Mouse (Mus musculus) kidney, postnatal 0 days (tissue): Measurements from ENCODE around the gene Tceanc2. TPM values are rescaled to one million over a fixed set of nuclear protein-coding genes. Genes with fewer than 3 reads are reported as not detected.

Source experiments
- ATAC-seq: fragments of 200-750 bp; cut with Nextera tagmentation; replicated peaks from 2 replicates; pipeline ENCODE4 v1.8.0; 2017; ENCODE audit warnings: low read depth, moderate number of reproducible peaks, moderate TSS enrichment, moderate library complexity; ENCODE audit not compliant: low FRiP score
- DNase-seq: peaks from one replicate; pipeline ENCODE4 v3.0.0-alpha.2; 2016; ENCODE audit warnings: low spot score
- H3K27ac ChIP-seq: fragments of 300-500 bp; sonication (generic); 2 replicates; pipeline ENCODE4 v1.5.1; 2014; ENCODE audit warnings: mild to moderate bottlenecking
- H3K27me3 ChIP-seq: fragments of 300-500 bp; sonication (generic); 2 replicates; pipeline ENCODE4 v1.6.1; 2014; ENCODE audit warnings: low read length, mixed read lengths; ENCODE audit not compliant: insufficient read depth
- H3K36me3 ChIP-seq: fragments of 300-500 bp; sonication (generic); 2 replicates; pipeline ENCODE4 v1.6.1; 2014; ENCODE audit warnings: low read length, mixed read lengths; ENCODE audit not compliant: insufficient read depth
- H3K4me1 ChIP-seq: fragments of 300-500 bp; sonication (generic); replicated peaks from 2 replicates; pipeline ENCODE4 v1.6.1; 2014; ENCODE audit warnings: antibody characterized with exemption, low read length, mixed read lengths; ENCODE audit not compliant: insufficient read depth
- H3K4me2 ChIP-seq: fragments of 300-500 bp; sonication (generic); 2 replicates; pipeline ENCODE4 v1.6.1; 2014; ENCODE audit warnings: mild to moderate bottlenecking, low read length, moderate library complexity, mixed read lengths
- H3K4me3 ChIP-seq: fragments of 300-500 bp; sonication (generic); replicated peaks from 2 replicates; pipeline ENCODE4 v1.5.1; 2014; ENCODE audit warnings: low read depth, low read length
- H3K9ac ChIP-seq: fragments of 300-500 bp; sonication (generic); 2 replicates; pipeline ENCODE4 v1.6.1; 2014; ENCODE audit warnings: low read depth, low read length
- H3K9me3 ChIP-seq: fragments of 300-500 bp; sonication (generic); replicated peaks from 2 replicates; pipeline ENCODE4 v1.6.1; 2016; ENCODE audit warnings: low read length, inconsistent platforms, mixed read lengths
- CTCF ChIP-seq: IDR thresholded peaks from 2 replicates; pipeline ENCODE4 v1.5.1; 2016; ENCODE audit warnings: antibody characterized with exemption, low read depth, mild to moderate bottlenecking, moderate library complexity
- WGBS: fragments of 180-500 bp; shearing (Covaris S2); extraction: QIAGEN DNeasy Blood & Tissue Kit; methylation state at CpG from one replicate; pipeline ENCODE4 v1.1.7; 2014; 5-methylcytosine and 5-hydroxymethylcytosine counted together
- polyA plus RNA-seq: library from polyadenylated mRNA; unstranded; fragments of >200 nt; fragmentation: Nextera tagmentation; extraction: Ambion mirVana; gene quantifications from 2 replicates; pipeline ENCODE4 v1.2.1, GENCODE M21; 2015

The Tceanc2 gene
- polyA plus RNA-seq, 1 experiment from 2014 or later = 37.4 TPM

DNA sequence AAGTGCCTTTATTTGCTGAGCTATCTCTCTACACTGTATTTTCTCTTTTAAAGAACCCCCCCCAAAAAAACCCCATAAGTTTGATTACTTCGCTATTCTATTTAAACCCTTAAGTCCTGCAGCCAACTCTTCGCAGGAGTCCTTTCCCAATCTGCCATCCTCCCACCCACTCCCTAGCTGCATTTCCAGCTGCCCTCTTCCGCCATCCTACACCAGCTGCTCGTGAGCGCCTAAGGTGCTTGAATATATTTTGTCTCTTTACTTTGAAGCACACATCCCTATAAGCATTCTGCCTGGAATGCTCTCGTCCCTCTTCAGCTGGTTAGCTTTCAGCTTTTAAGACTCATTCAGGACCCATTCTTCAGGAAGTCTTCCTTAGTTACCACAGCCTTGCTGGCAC, 27.9 kb downstream of the Tceanc2 start:
- no peaks in the 10 kb centered on the region for H3K9me3 ChIP-seq
- H3K4me1 ChIP-seq = no peaks in the 10 kb centered on the region
- H3K4me2 ChIP-seq = no peak overlapping the region
- ATAC-seq (no peak), DNase-seq (no peak)
- no peak for TF ChIP-seq CTCF
- no peaks in the 10 kb centered on the region for H3K27me3 ChIP-seq
- no peak overlapping the region for H3K4me3 ChIP-seq
- WGBS = 82% methylated on average over 6 of the region's 6 CpGs
- no peak overlapping the region for H3K27ac ChIP-seq
- no peak overlapping the region for H3K9ac ChIP-seq
- H3K36me3 ChIP-seq = peaks cover 6% of the 10 kb centered on the region

DNA sequence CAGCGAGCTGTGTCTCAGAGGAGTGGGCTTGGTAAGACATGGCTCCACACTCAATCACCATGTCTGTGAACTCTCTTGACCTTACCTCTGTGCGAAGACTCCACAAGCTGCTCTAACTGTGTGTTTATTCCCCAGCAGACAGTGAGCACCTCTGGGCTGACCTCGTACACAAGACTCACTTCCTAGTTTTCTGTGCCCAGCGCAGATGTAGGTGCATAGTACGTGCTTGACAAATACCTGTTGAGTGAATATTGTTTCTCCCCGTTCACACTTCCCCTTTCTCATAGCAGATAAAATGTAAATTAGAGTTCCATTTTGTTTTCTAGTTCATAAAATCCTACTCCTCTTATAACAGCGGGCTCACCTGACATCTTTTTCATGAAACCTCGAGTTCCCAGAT, 35.4 kb downstream of the Tceanc2 start:
- 92% methylated on average over 8 of the region's 8 CpGs for WGBS
- no peak overlapping the region for H3K27ac ChIP-seq
- DNase-seq = no peak
- H3K9me3 ChIP-seq = no peaks in the 10 kb centered on the region
- no peak overlapping the region for H3K4me3 ChIP-seq
- H3K4me1 ChIP-seq = peaks cover 16% of the 10 kb centered on the region
- H3K4me2 ChIP-seq = no peak overlapping the region
- no peak overlapping the region for H3K9ac ChIP-seq
- ATAC-seq = no peak
- peaks cover 5% of the 10 kb centered on the region for H3K36me3 ChIP-seq
- no peaks in the 10 kb centered on the region for H3K27me3 ChIP-seq
- no peak for TF ChIP-seq CTCF

DNA sequence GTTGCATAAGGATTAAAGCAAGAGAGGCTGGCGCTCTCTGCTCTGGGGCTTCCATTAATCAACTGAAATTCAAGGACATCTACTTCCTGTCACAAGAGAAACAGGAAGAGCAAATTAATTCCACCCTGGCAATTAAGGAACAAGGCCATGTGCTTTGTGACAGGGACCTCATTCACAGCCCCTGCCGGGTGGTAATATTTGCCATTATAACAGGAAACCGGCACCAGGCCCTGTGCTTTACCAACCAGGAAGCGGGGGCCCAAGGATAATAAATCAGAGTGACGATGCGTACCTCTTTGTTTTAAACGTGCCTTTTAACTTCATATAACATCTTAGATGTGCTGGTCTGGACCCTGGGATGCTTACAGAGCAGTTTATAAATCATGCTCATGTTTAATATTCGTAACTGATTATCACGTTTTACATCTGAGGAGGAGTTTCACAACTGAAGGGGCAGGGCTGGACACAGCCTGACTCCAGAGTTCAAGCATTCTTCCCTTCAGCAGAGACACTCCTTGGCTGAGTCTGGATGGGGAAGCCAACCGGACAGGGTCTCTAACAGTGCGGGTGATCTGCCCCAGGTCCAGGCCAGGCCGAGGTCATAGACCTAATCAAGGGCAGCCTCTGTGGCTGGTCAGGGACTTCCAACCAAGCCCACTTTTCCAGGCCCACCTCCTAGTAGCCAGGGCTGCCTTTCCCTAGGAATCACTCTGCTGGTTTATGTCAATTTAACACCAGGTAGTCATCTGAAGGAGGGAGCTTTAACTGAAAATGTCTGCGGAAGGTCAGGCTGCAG, 38.9 kb downstream of the Tceanc2 start:
- DNase-seq = peak; percentile 74

DNA sequence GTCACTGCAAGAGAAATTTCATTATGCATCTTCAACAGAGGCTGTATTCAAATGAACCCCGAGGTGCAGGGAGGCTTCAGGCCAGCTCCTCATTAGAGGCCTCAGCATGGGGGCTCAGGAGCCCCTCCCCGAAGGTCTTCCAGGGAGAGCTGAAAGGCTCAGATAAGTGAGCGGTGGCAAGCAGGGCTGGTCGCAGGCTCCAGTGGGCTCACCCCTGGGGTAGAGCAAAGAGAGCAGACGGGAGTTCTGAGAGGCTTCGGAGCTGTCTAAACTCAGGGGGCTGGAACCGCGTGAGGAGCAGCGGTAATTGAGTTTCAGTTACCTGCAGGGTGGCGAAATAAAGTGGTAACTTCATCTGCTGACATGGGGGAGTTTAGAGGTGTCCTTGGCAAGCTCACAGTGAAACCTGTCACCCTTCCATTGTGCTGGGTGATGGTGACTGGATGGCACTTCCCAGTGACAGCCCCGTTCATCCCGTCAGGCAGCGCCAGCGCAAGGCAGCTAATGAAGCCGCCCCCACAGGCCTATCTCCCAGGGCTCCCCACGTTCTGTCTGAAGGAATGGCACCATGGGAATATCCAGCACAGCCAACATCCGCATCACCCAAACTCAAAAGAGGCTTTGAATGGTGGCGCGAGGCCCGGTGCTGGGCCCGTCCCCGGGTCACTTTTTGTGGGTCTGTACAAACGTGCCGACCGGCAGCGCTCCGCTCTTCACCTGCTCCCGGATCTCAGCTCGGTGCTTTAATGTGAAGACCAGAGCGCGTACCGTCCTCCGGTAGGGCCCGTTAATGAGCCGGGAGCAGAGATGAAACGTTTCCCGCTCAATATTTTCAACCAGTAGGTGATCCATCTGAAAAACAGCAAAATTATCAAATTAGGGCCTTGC, 39.7 kb downstream of the Tceanc2 start:
- H3K27me3 ChIP-seq = no peaks in the 10 kb centered on the region
- H3K27ac ChIP-seq = no peak overlapping the region; the same call in 1 of the 2 replicates
- 0 out of 2 replicates have a peak, but pooled peaks have one; percentile 5 for ATAC-seq
- no peak overlapping the region for H3K4me3 ChIP-seq
- H3K9ac ChIP-seq = no peak overlapping the region
- no peaks in the 10 kb centered on the region; the same call in 1 of the 2 replicates for H3K36me3 ChIP-seq
- H3K4me2 ChIP-seq = no peak overlapping the region
- no peak for DNase-seq
- peaks cover 32% of the 10 kb centered on the region for H3K4me1 ChIP-seq
- H3K9me3 ChIP-seq = no peaks in the 10 kb centered on the region
- TF ChIP-seq CTCF = no peak
- 50% methylated on average over 37 of the region's 37 CpGs for WGBS

More for the DNA sequence above, 38.9 kb downstream of the Tceanc2 start:
- 24% methylated on average over 13 of the region's 13 CpGs for WGBS
- no peak overlapping the region for H3K4me3 ChIP-seq
- no peaks in the 10 kb centered on the region; the same call in 1 of the 2 replicates for H3K36me3 ChIP-seq
- H3K4me2 ChIP-seq = no peak overlapping the region
- peaks cover 32% of the 10 kb centered on the region for H3K4me1 ChIP-seq
- no peak for TF ChIP-seq CTCF
- ATAC-seq = peak; percentile 29; the same call in 1 of the 2 replicates
- no peaks in the 10 kb centered on the region for H3K9me3 ChIP-seq
- H3K9ac ChIP-seq = no peak overlapping the region
- H3K27ac ChIP-seq = peak overlapping the region; percentile 68
- H3K27me3 ChIP-seq = no peaks in the 10 kb centered on the region

DNA sequence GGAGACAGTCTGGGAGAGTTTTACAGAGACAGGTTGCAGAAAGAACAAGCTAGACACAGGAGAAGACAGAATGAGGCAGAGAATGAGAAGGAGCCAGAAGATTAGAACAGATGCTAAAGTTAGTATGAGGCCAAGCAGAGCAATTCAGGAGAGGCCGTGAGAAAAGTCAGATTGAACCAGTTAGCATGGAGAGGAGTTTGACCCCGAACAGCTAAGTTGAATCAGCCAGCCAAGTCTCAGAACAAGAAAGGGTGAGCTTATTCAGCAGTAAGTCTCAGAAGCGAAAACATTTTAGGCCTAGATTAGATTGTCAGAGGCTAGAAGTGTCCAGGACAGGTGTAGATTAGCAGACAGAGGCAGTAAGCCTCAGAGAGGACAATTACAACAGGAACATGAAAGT, 42.4 kb downstream of the Tceanc2 start:
- H3K9ac ChIP-seq = no peak overlapping the region
- H3K4me1 ChIP-seq = peaks cover 32% of the 10 kb centered on the region
- no peaks in the 10 kb centered on the region for H3K27me3 ChIP-seq
- DNase-seq (no peak), ATAC-seq (no peak)
- H3K36me3 ChIP-seq = no peaks in the 10 kb centered on the region
- 32% methylated on average over 3 of the region's 3 CpGs for WGBS
- no peak overlapping the region for H3K4me2 ChIP-seq
- no peak overlapping the region for H3K4me3 ChIP-seq
- TF ChIP-seq CTCF = no peak
- peak overlapping the region; percentile 68 for H3K27ac ChIP-seq
- H3K9me3 ChIP-seq = no peaks in the 10 kb centered on the region

DNA sequence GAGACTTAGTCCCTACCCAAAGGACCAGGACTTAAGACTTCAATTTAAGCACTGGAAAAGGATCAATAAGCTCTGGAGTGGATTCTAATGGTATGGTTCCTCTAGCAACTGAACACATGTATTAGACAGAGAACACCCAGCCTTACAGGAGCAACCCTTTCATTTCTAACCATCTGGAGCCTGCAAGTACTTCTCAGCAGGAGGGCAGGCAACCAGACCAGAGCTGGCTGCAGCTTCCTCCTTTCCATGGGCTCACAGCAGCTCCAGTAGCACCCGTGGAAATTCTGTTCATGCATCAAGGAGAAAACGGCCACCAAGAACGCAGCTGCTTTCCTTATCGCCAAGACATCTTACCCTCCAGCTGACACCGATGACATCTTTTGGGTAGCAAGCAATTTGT, 43.3 kb downstream of the Tceanc2 start:
- TF ChIP-seq CTCF = no peak
- H3K9ac ChIP-seq = no peak overlapping the region

More for the DNA sequence above, 43.3 kb downstream of the Tceanc2 start:
- DNase-seq (no peak), ATAC-seq (no peak)
- Histone ChIP-seq H3K27me3 (no peaks in the 10 kb centered on the region), H3K27ac (0 out of 2 replicates have a peak overlapping the region, but pooled peaks have one; percentile 68), H3K4me1 (peaks cover 29% of the 10 kb centered on the region), H3K36me3 (no peaks in the 10 kb centered on the region), H3K4me3 (no peak overlapping the region), H3K4me2 (no peak overlapping the region), H3K9me3 (no peaks in the 10 kb centered on the region)
- 49% methylated on average over 5 of the region's 5 CpGs for WGBS
